Mouse (Mus musculus): Measurements from ENCODE around the gene Pdss2.

- TF ChIP-seq POLR2A (IDR thresholded peaks at IDR 0.05; ENCODE audit: borderline replicate concordance, extremely low read depth, low read depth, low read length) (no peak), CTCF (IDR thresholded peaks at IDR 0.05; ENCODE audit: insufficient read depth, low read length) (no peak)
Measured at GRCm38 (mm10) chr10:43252324-43252723, 31.0 kb downstream of the Pdss2 start.

Measured in lung, adult 2 months (tissue).